Mouse (Mus musculus) fibroblast of lung, adult 2 months (primary cell): ENCODE results near the gene Apoa4.

Experiments used
- DNase-seq: peaks from one replicate; pipeline ENCODE4 v3.0.0-alpha.2; 2011; ENCODE audit warnings: low read depth

Apoa4 gene

GRCm38 (mm10) chr9:46240526-46241153 lies at the start of gene Apoa4:
Gene Apoa4, plus strand, starts transcription at chr9:46240696.
- no peak for DNase-seq

- DNase-seq: no peak
Observed at GRCm38 (mm10) chr9:46191234-46191633, 49.3 kb upstream of the Apoa4 start.

GRCm38 (mm10) chr9:46191644-46192043 lies 48.9 kb upstream of the Apoa4 start:
- no peak for DNase-seq

GRCm38 (mm10) chr9:46192642-46193041 lies 47.9 kb upstream of the Apoa4 start:
- DNase-seq: no peak

GRCm38 (mm10) chr9:46194809-46195208 lies 45.7 kb upstream of the Apoa4 start:
- DNase-seq: no peak

GRCm38 (mm10) chr9:46196699-46197169 lies 43.8 kb upstream of the Apoa4 start:
- DNase-seq: no peak

GRCm38 (mm10) chr9:46198461-46198860 lies 42.0 kb upstream of the Apoa4 start:
- no peak for DNase-seq

GRCm38 (mm10) chr9:46198936-46199335 lies 41.6 kb upstream of the Apoa4 start:
- DNase-seq: no peak

- DNase-seq: no peak
Observed at GRCm38 (mm10) chr9:46199609-46200008, 40.9 kb upstream of the Apoa4 start.

- DNase-seq: no peak
Observed at GRCm38 (mm10) chr9:46206834-46207500, 33.5 kb upstream of the Apoa4 start.

GRCm38 (mm10) chr9:46207501-46207869 lies 33.0 kb upstream of the Apoa4 start:
- no peak for DNase-seq

GRCm38 (mm10) chr9:46208401-46208974 lies 32.0 kb upstream of the Apoa4 start:
- DNase-seq: no peak

GRCm38 (mm10) chr9:46210473-46210872 lies 30.0 kb upstream of the Apoa4 start:
- no peak for DNase-seq

- no peak for DNase-seq
Observed at GRCm38 (mm10) chr9:46214276-46214675, 26.2 kb upstream of the Apoa4 start.

GRCm38 (mm10) chr9:46214946-46215337 lies 25.6 kb upstream of the Apoa4 start:
- DNase-seq: no peak

- DNase-seq: no peak
Observed at GRCm38 (mm10) chr9:46215338-46216322, 24.9 kb upstream of the Apoa4 start.

GRCm38 (mm10) chr9:46216744-46217470 lies 23.6 kb upstream of the Apoa4 start:
- no peak for DNase-seq

GRCm38 (mm10) chr9:46218176-46218575 lies 22.3 kb upstream of the Apoa4 start:
- DNase-seq: no peak

GRCm38 (mm10) chr9:46223090-46223489 lies 17.4 kb upstream of the Apoa4 start:
- no peak for DNase-seq

GRCm38 (mm10) chr9:46224101-46224500 lies 16.4 kb upstream of the Apoa4 start:
- no peak for DNase-seq

GRCm38 (mm10) chr9:46224945-46225660 lies 15.4 kb upstream of the Apoa4 start:
- no peak for DNase-seq
